In genomic region chr16:91231781-91232469, GRCm38 (mm10) we compare ENCODE assay signal across 15 mouse cellular contexts. TPM values are rescaled to one million over a fixed set of nuclear protein-coding genes. Genes with fewer than 3 reads are reported as not detected.
A peak's percentile ranks its signal among the peaks of the same experiment; 100 is the strongest.
DNase-seq lines count a peak whose midpoint lies in the region; ATAC-seq lines count a peak whose summit lies in the region.
"Had no signal": no experiment of that assay in that cellular context is flagged by ENCODE, and none has a peak within 500 bp of the region (broad histone marks: within the 10 kb centered on the region; RNA-seq: fewer than 3 reads in every experiment).

No protein-coding gene starts in this region.

- WGBS in embryonic facial prominence, embryonic 10.5 days = 2% methylated on average over 26 of the region's 26 CpGs
- 3% methylated on average over 26 of the region's 26 CpGs for WGBS in forebrain, embryonic 11.5 days
- 4% methylated on average over 26 of the region's 26 CpGs for WGBS in hindbrain, embryonic 15.5 days
- WGBS in midbrain, embryonic 15.5 days = 3% methylated on average over 26 of the region's 26 CpGs

- peaks cover 100% of the 10 kb centered on the region for H3K27me3 ChIP-seq in embryonic facial prominence, embryonic 10.5 days (replicated peaks; ENCODE audit: low read depth, poor library complexity, severe bottlenecking)
- peaks cover 82% of the 10 kb centered on the region for H3K27me3 ChIP-seq in forebrain, embryonic 11.5 days (ENCODE audit: control insufficient read depth, insufficient read depth, low read length)
- peaks cover 96% of the 10 kb centered on the region for H3K27me3 ChIP-seq in hindbrain, embryonic 15.5 days
- H3K27me3 ChIP-seq in midbrain, embryonic 15.5 days (replicated peaks) = peaks cover 89% of the 10 kb centered on the region

- no peak overlapping the region for H3K27ac ChIP-seq in embryonic facial prominence, embryonic 10.5 days (replicated peaks)
- no peak overlapping the region for H3K27ac ChIP-seq in forebrain, embryonic 11.5 days (ENCODE audit: low read depth, low read length)
- H3K27ac ChIP-seq in hindbrain, embryonic 15.5 days (replicated peaks) = 0 out of 2 replicates have a peak overlapping the region, but pooled peaks have one; percentile 8
- no peak overlapping the region for H3K27ac ChIP-seq in midbrain, embryonic 15.5 days

- H3K36me3 ChIP-seq in embryonic facial prominence, embryonic 10.5 days (replicated peaks) = no peaks in the 10 kb centered on the region
- no peaks in the 10 kb centered on the region for H3K36me3 ChIP-seq in forebrain, embryonic 11.5 days (ENCODE audit: control insufficient read depth, insufficient read depth, low read length)
- H3K36me3 ChIP-seq in hindbrain, embryonic 15.5 days = no peaks in the 10 kb centered on the region
- H3K36me3 ChIP-seq in midbrain, embryonic 15.5 days (replicated peaks) = no peaks in the 10 kb centered on the region

- DNase-seq in embryonic facial prominence, embryonic 10.5 days (ENCODE audit: low spot score) = no peak
- DNase-seq in forebrain, embryonic 11.5 days (ENCODE audit: low spot score) = peak; percentile 66
- DNase-seq in frontal cortex, postnatal 10 days (ENCODE audit: low spot score in 2 of 2) = no peak
- DNase-seq in thymus, postnatal 36 days = no peak
- DNase-seq in adrenal gland, postnatal 25 days = no peak
- DNase-seq: cerebellum, adult 8-10 months; liver, postnatal 0 days had no signal

- H3K9me3 ChIP-seq in embryonic facial prominence, embryonic 10.5 days = no peaks in the 10 kb centered on the region
- no peaks in the 10 kb centered on the region for H3K9me3 ChIP-seq in forebrain, embryonic 11.5 days (ENCODE audit: control insufficient read depth, low read length)
- H3K9me3 ChIP-seq in hindbrain, embryonic 15.5 days = no peaks in the 10 kb centered on the region
- no peaks in the 10 kb centered on the region for H3K9me3 ChIP-seq in midbrain, embryonic 15.5 days

- ATAC-seq in forebrain, embryonic 11.5 days (replicated peaks; ENCODE audit: low FRiP score) = peak; percentile 57
- ATAC-seq in hindbrain, embryonic 15.5 days (ENCODE audit: low FRiP score, low read depth) = 0 out of 2 replicates have a peak, but pooled peaks have one; percentile 27
- ATAC-seq in midbrain, embryonic 15.5 days (replicated peaks) = peak; percentile 51; the same call in 1 of the 2 replicates

- H3K4me1 ChIP-seq in embryonic facial prominence, embryonic 10.5 days = peaks cover 16% of the 10 kb centered on the region
- H3K4me1 ChIP-seq in forebrain, embryonic 11.5 days (replicated peaks; ENCODE audit: control insufficient read depth, insufficient read depth, low read length) = peaks cover 9% of the 10 kb centered on the region; the same call in 1 of the 2 replicates
- H3K4me1 ChIP-seq in hindbrain, embryonic 15.5 days (replicated peaks) = peaks cover 13% of the 10 kb centered on the region
- peaks cover 9% of the 10 kb centered on the region for H3K4me1 ChIP-seq in midbrain, embryonic 15.5 days

- H3K4me2 ChIP-seq in forebrain, embryonic 11.5 days (ENCODE audit: low read depth, low read length, severe bottlenecking) = peak overlapping the region; percentile 15; the same call in 1 of the 2 replicates
- peak overlapping the region; percentile 34 for H3K4me2 ChIP-seq in hindbrain, embryonic 15.5 days
- H3K4me2 ChIP-seq in midbrain, embryonic 15.5 days = peak overlapping the region; percentile 12
- H3K4me2 ChIP-seq: heart, embryonic 11.5 days had no signal

- H3K9ac ChIP-seq in forebrain, embryonic 11.5 days (ENCODE audit: low read length) = no peak overlapping the region
- H3K9ac ChIP-seq in hindbrain, embryonic 15.5 days = no peak overlapping the region
- no peak overlapping the region for H3K9ac ChIP-seq in midbrain, embryonic 15.5 days
- H3K9ac ChIP-seq: liver, postnatal 0 days had no signal

- 0 out of 2 replicates have a peak overlapping the region, but pooled peaks have one; percentile 16 for H3K4me3 ChIP-seq in embryonic facial prominence, embryonic 10.5 days
- no peak overlapping the region for H3K4me3 ChIP-seq in forebrain, embryonic 11.5 days (ENCODE audit: low read depth, low read length)
- H3K4me3 ChIP-seq in hindbrain, embryonic 15.5 days = peak overlapping the region; percentile 5; the same call in 1 of the 2 replicates
- no peak overlapping the region for H3K4me3 ChIP-seq in midbrain, embryonic 15.5 days

RNA-seq across cellular contexts. Expression of gene Olig2, which starts 6.7 kb away (rescaled TPM):
- 2.3 and 3.4 TPM in 2 replicates for polyA plus RNA-seq in embryonic facial prominence, embryonic 10.5 days (2016; fragmentation: Nextera tagmentation; extraction: Ambion mirVana)
- 20.3 and 27.4 TPM in 2 replicates for polyA plus RNA-seq in forebrain, embryonic 11.5 days (2014; fragmentation: Nextera tagmentation; extraction: Ambion mirVana)
- 15.6 and 16.2 TPM in 2 replicates for polyA plus RNA-seq in hindbrain, embryonic 15.5 days (2015; fragmentation: Nextera tagmentation; extraction: Ambion mirVana)
- 10.4 and 10.7 TPM in 2 replicates for polyA plus RNA-seq in midbrain, embryonic 15.5 days (2015; fragmentation: Nextera tagmentation; extraction: Ambion mirVana)
- not detected in 2 replicates for total RNA-seq in adrenal gland, postnatal 25 days (2021)
- total RNA-seq: CH12.LX; gastrocnemius, adult 8-10 months had no signal
- polyA plus RNA-seq: intestine, embryonic 14.5 days; large intestine, adult 2 months; liver, postnatal 0 days; testis, adult 2 months had no signal

RNA-seq across cellular contexts. Expression of gene Olig1, which starts 37.6 kb away (rescaled TPM):
- 1.9 and 3.3 TPM in 2 replicates for polyA plus RNA-seq in embryonic facial prominence, embryonic 10.5 days (2016; fragmentation: Nextera tagmentation; extraction: Ambion mirVana)
- polyA plus RNA-seq in forebrain, embryonic 11.5 days (2014; fragmentation: Nextera tagmentation; extraction: Ambion mirVana) = 9.0 and 12.3 TPM in 2 replicates
- 121 and 136 TPM in 2 replicates for polyA plus RNA-seq in hindbrain, embryonic 15.5 days (2015; fragmentation: Nextera tagmentation; extraction: Ambion mirVana)
- 79.2 and 81.5 TPM in 2 replicates for polyA plus RNA-seq in midbrain, embryonic 15.5 days (2015; fragmentation: Nextera tagmentation; extraction: Ambion mirVana)
- total RNA-seq in adrenal gland, postnatal 25 days (2021) = 0.27 TPM in 1 of 2 replicates, not detected in the other
- total RNA-seq: CH12.LX; gastrocnemius, adult 8-10 months had no signal
- polyA plus RNA-seq: heart, embryonic 11.5 days had no signal

Comparison
In these comparisons a context has a peak if more than half of its experiments do, and no peak if none do; other contexts are left out.
1. H3K4me3 ChIP-seq: peak in embryonic facial prominence, embryonic 10.5 days (single experiment) and hindbrain, embryonic 15.5 days (single experiment); none in forebrain, embryonic 11.5 days (single experiment) and midbrain, embryonic 15.5 days (single experiment).
2. Peak in every context shown above with its lines, with median percentiles within 50 percentile points of each other: ATAC-seq and H3K4me2 ChIP-seq.